Comparison of ENCODE assay signal across 9 mouse cellular contexts in the genomic region with DNA sequence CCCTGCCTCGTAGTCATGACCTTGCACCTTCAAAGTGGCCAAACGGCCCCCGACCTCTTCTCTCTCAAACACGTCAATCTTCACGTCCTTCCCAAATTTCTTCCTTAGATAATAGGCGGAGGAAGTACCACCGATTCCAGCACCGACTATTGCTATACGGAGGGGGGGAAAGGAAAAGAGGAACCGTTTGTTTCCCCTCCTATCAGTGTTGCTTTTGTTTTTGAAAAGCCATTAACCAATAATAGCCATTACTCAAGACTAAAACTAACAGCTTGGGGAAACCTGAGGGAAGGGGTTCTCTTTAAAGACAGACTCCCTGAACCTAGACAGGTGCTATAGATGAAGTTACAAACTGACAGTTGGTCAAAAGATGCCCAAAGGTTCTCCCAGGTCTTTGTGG. TPM values are rescaled to one million over a fixed set of nuclear protein-coding genes. Genes with fewer than 3 reads are reported as not detected.
DNase-seq lines count a peak whose midpoint lies in the region; ATAC-seq and TF ChIP-seq lines count a peak whose summit lies in the region.
"Had no signal": no experiment of that assay in that cellular context is flagged by ENCODE, and none has a peak within 500 bp of the region (broad histone marks: within the 10 kb centered on the region; RNA-seq: fewer than 3 reads in every experiment).

No protein-coding gene starts in this region.

- intact Hi-C loops in left cerebral cortex, postnatal 36 days (cut with DNase I): loop anchor here (2.0 kb wide), 1 partner anchor 25 kb away; a partner anchor contains a TSS

- H3K27me3 ChIP-seq in embryonic facial prominence, embryonic 11.5 days (ENCODE audit: control insufficient read depth, insufficient read depth, low read length): no peaks in the 10 kb centered on the region
- H3K27me3 ChIP-seq in intestine, postnatal 0 days (replicated peaks; ENCODE audit: control insufficient read depth, insufficient read depth, low read length): no peaks in the 10 kb centered on the region
- H3K27me3 ChIP-seq in neural tube, embryonic 12.5 days (replicated peaks): no peaks in the 10 kb centered on the region

- no peak for DNase-seq in layer of hippocampus, adult 2 months (ENCODE audit: low spot score in 2 of 2)
- no peak for DNase-seq in layer of hippocampus, postnatal 25 days (ENCODE audit: extremely low spot score in 1 of 2, low spot score in 1 of 2)
- DNase-seq in embryonic facial prominence, embryonic 11.5 days (ENCODE audit: low spot score): no peak
- DNase-seq in left cerebral cortex, postnatal 36 days (ENCODE audit: low spot score in 2 of 2): no peak
- DNase-seq in frontal cortex, postnatal 36 days (ENCODE audit: low spot score in 2 of 2): no peak
- no peak for DNase-seq in cerebellum, adult 9-10 months

- no peaks in the 10 kb centered on the region for H3K4me1 ChIP-seq in embryonic facial prominence, embryonic 11.5 days (ENCODE audit: control insufficient read depth, insufficient read depth, low read length)
- 0 out of 2 replicates have a peak, but pooled peaks cover 10% of the 10 kb centered on the region for H3K4me1 ChIP-seq in intestine, postnatal 0 days (replicated peaks; ENCODE audit: control insufficient read depth, insufficient read depth, low read length)
- peaks cover 21% of the 10 kb centered on the region for H3K4me1 ChIP-seq in neural tube, embryonic 12.5 days

- H3K4me3 ChIP-seq in layer of hippocampus, adult 2 months: peak overlapping the region; percentile 100
- H3K4me3 ChIP-seq in embryonic facial prominence, embryonic 11.5 days (ENCODE audit: low read depth, low read length): peak overlapping the region; percentile 94
- peak overlapping the region; percentile 98 for H3K4me3 ChIP-seq in intestine, postnatal 0 days (ENCODE audit: low read depth, low read length)
- peak overlapping the region; percentile 88 for H3K4me3 ChIP-seq in neural tube, embryonic 12.5 days

- 0 out of 2 replicates have a peak, but pooled peaks have one; percentile 1 for ATAC-seq in embryonic facial prominence, embryonic 11.5 days (replicated peaks; ENCODE audit: insufficient number of reproducible peaks, low FRiP score, low TSS enrichment, low read depth)
- ATAC-seq in intestine, postnatal 0 days: no peak
- ATAC-seq in neural tube, embryonic 12.5 days (ENCODE audit: low FRiP score, low read depth): no peak

- H3K36me3 ChIP-seq in embryonic facial prominence, embryonic 11.5 days (replicated peaks; ENCODE audit: control insufficient read depth, insufficient read depth, low read depth, low read length): peaks cover 8% of the 10 kb centered on the region
- H3K36me3 ChIP-seq in intestine, postnatal 0 days (ENCODE audit: control insufficient read depth, insufficient read depth): peaks cover 15% of the 10 kb centered on the region
- H3K36me3 ChIP-seq in neural tube, embryonic 12.5 days: peaks cover 30% of the 10 kb centered on the region

- peak overlapping the region; percentile 91 for H3K4me2 ChIP-seq in embryonic facial prominence, embryonic 11.5 days (ENCODE audit: low read depth, low read length)
- H3K4me2 ChIP-seq in intestine, postnatal 0 days (replicated peaks; ENCODE audit: low read depth): peak overlapping the region; percentile 79
- H3K4me2 ChIP-seq in neural tube, embryonic 12.5 days (replicated peaks): peak overlapping the region; percentile 71

- H3K9ac ChIP-seq in embryonic facial prominence, embryonic 11.5 days (replicated peaks; ENCODE audit: low read length): peak overlapping the region; percentile 84
- no peak overlapping the region for H3K9ac ChIP-seq in intestine, postnatal 0 days (ENCODE audit: low read depth, low read length)
- peak overlapping the region; percentile 88 for H3K9ac ChIP-seq in neural tube, embryonic 12.5 days

- peak overlapping the region; percentile 96 for H3K27ac ChIP-seq in layer of hippocampus, adult 2 months
- no peak overlapping the region for H3K27ac ChIP-seq in embryonic facial prominence, embryonic 11.5 days (replicated peaks; ENCODE audit: low read depth, low read length)
- H3K27ac ChIP-seq in intestine, postnatal 0 days (ENCODE audit: low read depth, low read length): no peak overlapping the region
- no peak overlapping the region for H3K27ac ChIP-seq in neural tube, embryonic 12.5 days

- no peaks in the 10 kb centered on the region for H3K9me3 ChIP-seq in embryonic facial prominence, embryonic 11.5 days (replicated peaks; ENCODE audit: control insufficient read depth, low read length)
- H3K9me3 ChIP-seq in intestine, postnatal 0 days (ENCODE audit: control insufficient read depth): no peaks in the 10 kb centered on the region
- no peaks in the 10 kb centered on the region for H3K9me3 ChIP-seq in neural tube, embryonic 12.5 days

- WGBS in embryonic facial prominence, embryonic 11.5 days: 39% methylated on average over 10 of the region's 10 CpGs
- WGBS in intestine, postnatal 0 days: 21% methylated on average over 10 of the region's 10 CpGs
- 17% methylated on average over 10 of the region's 10 CpGs for WGBS in neural tube, embryonic 12.5 days

- no peak for TF ChIP-seq CTCF in layer of hippocampus, adult 2 months (conservative IDR thresholded peaks at IDR 0.05)
- TF ChIP-seq CTCF in intestine, postnatal 0 days (IDR thresholded peaks at IDR 0.05; ENCODE audit: low read depth): no peak

RNA-seq across cellular contexts. Expression of a gene that starts 1.0 kb away (rescaled TPM):
- total RNA-seq in layer of hippocampus, adult 2 months (2021): 100 to 1,000 TPM; 112 to 118 TPM
- total RNA-seq in layer of hippocampus, postnatal 25 days (2021): 100 to 1,000 TPM in 1 of 2 experiments, 10 to 100 TPM in 1; 96.7 to 126 TPM
- polyA plus RNA-seq in embryonic facial prominence, embryonic 11.5 days (2014; fragmentation: Nextera tagmentation; extraction: Ambion mirVana): 73.6 and 78.3 TPM in 2 replicates
- 37.8 and 41.0 TPM in 2 replicates for polyA plus RNA-seq in intestine, postnatal 0 days (2015; fragmentation: Nextera tagmentation; extraction: Ambion mirVana)
- 121 and 123 TPM in 2 replicates for polyA plus RNA-seq in neural tube, embryonic 12.5 days (2016; fragmentation: Nextera tagmentation; extraction: Ambion mirVana)
- 100 to 1,000 TPM; 106 to 124 TPM for total RNA-seq in left cerebral cortex, postnatal 36 days (2021)

RNA-seq across cellular contexts. Expression of a gene that starts 8.1 kb away (rescaled TPM):
- total RNA-seq in layer of hippocampus, adult 2 months (2021): 100 to 1,000 TPM; 151 to 156 TPM
- total RNA-seq in layer of hippocampus, postnatal 25 days (2021): 100 to 1,000 TPM; 114 to 168 TPM
- polyA plus RNA-seq in embryonic facial prominence, embryonic 11.5 days (2014; fragmentation: Nextera tagmentation; extraction: Ambion mirVana): 228 and 232 TPM in 2 replicates
- 33.0 and 35.7 TPM in 2 replicates for polyA plus RNA-seq in intestine, postnatal 0 days (2015; fragmentation: Nextera tagmentation; extraction: Ambion mirVana)
- 333 and 353 TPM in 2 replicates for polyA plus RNA-seq in neural tube, embryonic 12.5 days (2016; fragmentation: Nextera tagmentation; extraction: Ambion mirVana)
- total RNA-seq in left cerebral cortex, postnatal 36 days (2021): 100 to 1,000 TPM in 1 of 2 experiments, 10 to 100 TPM in 1; 76.1 to 145 TPM

RNA-seq across cellular contexts. Expression of a gene that starts 24.9 kb away (rescaled TPM):
- 10 to 100 TPM; 75.3 to 88.0 TPM for total RNA-seq in layer of hippocampus, adult 2 months (2021)
- total RNA-seq in layer of hippocampus, postnatal 25 days (2021): 10 to 100 TPM; 77.8 to 78.4 TPM
- 760 and 783 TPM in 2 replicates for polyA plus RNA-seq in embryonic facial prominence, embryonic 11.5 days (2014; fragmentation: Nextera tagmentation; extraction: Ambion mirVana)
- 196 and 204 TPM in 2 replicates for polyA plus RNA-seq in intestine, postnatal 0 days (2015; fragmentation: Nextera tagmentation; extraction: Ambion mirVana)
- polyA plus RNA-seq in neural tube, embryonic 12.5 days (2016; fragmentation: Nextera tagmentation; extraction: Ambion mirVana): 483 and 530 TPM in 2 replicates
- 10 to 100 TPM; 55.8 to 66.0 TPM for total RNA-seq in left cerebral cortex, postnatal 36 days (2021)

RNA-seq across cellular contexts. Expression of a gene that starts 30.5 kb away (rescaled TPM):
- not detected for total RNA-seq in layer of hippocampus, adult 2 months (2021)
- total RNA-seq in layer of hippocampus, postnatal 25 days (2021): 1 to 10 TPM in 1 of 2 experiments, under 1 TPM in 1; 0.92 to 3.0 TPM
- not detected in 2 replicates for polyA plus RNA-seq in embryonic facial prominence, embryonic 11.5 days (2014; fragmentation: Nextera tagmentation; extraction: Ambion mirVana)
- not detected in 2 replicates for polyA plus RNA-seq in intestine, postnatal 0 days (2015; fragmentation: Nextera tagmentation; extraction: Ambion mirVana)
- polyA plus RNA-seq in neural tube, embryonic 12.5 days (2016; fragmentation: Nextera tagmentation; extraction: Ambion mirVana): 0.37 TPM in 1 of 2 replicates, not detected in the other
- not detected for total RNA-seq in left cerebral cortex, postnatal 36 days (2021)
- polyA plus RNA-seq: activated CD4-positive, CD25-positive, alpha-beta regulatory T cell, adult 4 months had no signal

RNA-seq across cellular contexts. Expression of a gene that starts 30.5 kb away (rescaled TPM):
- total RNA-seq in layer of hippocampus, adult 2 months (2021): 10 to 100 TPM; 27.0 to 30.0 TPM
- 10 to 100 TPM; 32.8 TPM for total RNA-seq in layer of hippocampus, postnatal 25 days (2021)
- polyA plus RNA-seq in embryonic facial prominence, embryonic 11.5 days (2014; fragmentation: Nextera tagmentation; extraction: Ambion mirVana): 160 and 172 TPM in 2 replicates
- 64.8 and 65.8 TPM in 2 replicates for polyA plus RNA-seq in intestine, postnatal 0 days (2015; fragmentation: Nextera tagmentation; extraction: Ambion mirVana)
- polyA plus RNA-seq in neural tube, embryonic 12.5 days (2016; fragmentation: Nextera tagmentation; extraction: Ambion mirVana): 111 and 113 TPM in 2 replicates
- total RNA-seq in left cerebral cortex, postnatal 36 days (2021): 10 to 100 TPM; 23.3 to 25.2 TPM
